Mouse (Mus musculus) spleen, postnatal 14 days (tissue): ENCODE data around the gene Dnm3.
A peak's percentile ranks its signal among the peaks of the same experiment; 100 is the strongest.

Source experiments
- DNase-seq, 2 experiments: peaks; one replicate each; pipeline ENCODE4 v3.0.0; 2021 to 2022; ENCODE audit warnings: low spot score in 2 of 2

The Dnm3 gene

DNA sequence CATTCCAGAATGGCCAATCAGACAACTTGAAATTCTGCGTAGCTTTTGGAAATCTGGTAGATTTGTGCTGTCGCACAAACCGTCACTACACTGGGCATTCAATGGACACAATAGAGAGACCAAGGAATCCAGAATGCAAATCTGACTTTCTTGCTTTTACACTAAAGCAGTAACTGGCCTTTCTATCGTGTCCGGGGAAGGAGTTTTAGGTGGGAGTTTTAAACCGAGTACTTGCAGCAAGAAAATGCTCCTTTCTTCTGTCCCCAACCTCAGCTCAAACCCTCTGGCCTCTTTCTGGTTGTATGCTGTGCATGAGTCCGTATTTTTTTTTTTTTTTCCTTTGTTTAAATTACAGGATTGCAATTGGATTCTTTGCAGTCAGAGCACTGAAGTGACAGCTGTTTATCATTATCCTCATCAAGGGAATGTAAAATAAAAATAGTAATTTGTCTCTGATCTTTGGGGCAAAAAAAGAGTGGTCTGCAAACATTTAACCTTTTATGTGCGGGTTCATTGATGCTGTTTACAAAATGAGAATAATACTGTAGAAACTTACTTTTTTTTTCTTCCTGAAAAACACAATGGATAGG lies 454.1 kb downstream of the Dnm3 start:
- no peak for DNase-seq

DNA sequence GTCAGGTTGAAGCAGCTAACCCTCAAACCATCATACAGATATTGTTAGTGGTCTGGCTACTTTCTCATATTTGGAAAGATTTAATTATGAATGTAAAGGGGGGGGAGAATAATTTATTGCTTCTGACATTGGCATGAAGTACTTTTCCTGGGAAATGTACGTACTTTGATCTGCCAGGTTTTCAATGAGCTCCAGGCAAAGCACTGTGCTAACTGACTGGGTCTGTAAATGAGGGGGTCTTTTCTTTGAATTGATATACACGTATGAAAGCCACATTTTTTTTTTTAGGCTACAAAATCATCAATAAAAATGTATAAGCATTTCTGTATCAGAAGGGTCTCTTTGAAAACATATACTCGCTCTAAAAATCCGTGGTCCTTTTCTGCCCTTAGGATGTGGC lies 457.1 kb downstream of the Dnm3 start:
- no peak for DNase-seq

DNA sequence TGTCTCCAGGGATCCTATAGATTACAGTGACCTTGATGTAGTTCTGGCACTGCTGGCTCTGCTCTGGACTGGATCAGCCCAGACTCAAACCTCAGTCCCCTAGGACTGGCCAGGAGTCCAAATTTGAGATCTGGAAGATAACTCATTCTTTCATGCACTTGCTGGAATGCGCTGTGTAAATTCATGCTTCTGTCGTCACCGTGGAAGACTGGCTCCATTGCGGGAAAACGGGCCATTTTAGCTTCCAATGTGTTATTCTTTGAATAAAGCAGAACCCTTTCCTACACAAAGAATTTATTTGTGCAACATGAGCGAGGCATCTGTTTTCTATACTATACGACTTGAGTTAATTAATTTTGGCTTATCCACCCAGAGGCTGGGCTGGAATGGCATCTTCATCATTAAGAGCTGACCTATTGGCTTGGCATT lies 457.5 kb downstream of the Dnm3 start:
- no peak for DNase-seq

DNA sequence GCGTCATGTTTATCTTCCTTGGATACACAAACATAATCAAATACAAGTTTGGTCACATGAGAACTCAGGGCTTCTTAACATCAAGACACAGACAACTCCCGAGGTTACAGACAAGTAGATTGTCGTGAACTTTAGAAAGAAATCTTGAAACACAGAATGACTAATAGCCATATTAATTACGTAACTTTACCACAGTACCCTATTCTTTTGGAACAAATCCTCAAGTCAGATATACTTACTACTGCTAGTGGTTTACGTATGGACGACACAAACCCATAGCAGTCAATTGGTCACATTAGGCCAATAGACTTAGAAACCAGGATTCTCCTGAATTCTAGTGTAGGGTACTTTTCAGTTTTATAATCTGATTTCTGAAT lies 459.2 kb downstream of the Dnm3 start:
- DNase-seq = no peak

DNA sequence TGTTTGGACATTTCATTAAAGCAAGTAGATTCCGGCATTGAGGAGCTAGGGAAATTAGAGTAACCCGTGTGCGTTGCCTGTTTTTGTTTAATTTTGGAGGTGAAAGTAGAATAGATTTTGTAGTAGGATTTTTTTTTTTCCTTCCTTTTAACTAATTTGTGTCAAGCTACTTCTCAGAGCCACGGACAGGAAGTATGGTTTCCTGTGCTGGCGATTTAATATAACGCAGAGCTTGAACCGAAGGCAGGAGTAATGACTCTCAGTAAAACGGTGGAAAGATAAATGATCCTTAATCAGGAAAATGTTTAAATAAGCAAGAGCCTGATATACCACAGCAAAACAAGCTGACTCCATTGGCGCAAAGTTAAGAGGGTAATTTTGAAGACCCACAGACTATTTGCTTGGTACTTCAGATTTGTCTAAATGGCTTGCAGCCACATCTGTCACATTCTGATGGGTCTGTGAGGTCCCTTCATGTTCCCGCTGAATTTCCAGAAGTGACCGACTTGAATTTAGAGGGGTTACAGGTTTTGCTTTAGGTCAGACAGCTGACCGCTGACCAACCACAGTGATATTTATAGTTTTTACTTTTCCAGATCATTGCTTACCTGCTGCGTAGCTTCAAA lies 459.7 kb downstream of the Dnm3 start:
- no peak for DNase-seq

GRCm38 (mm10) chr1:162016982-162017381 lies 460.9 kb downstream of the Dnm3 start:
- DNase-seq = no peak

GRCm38 (mm10) chr1:162015247-162015862 lies 462.5 kb downstream of the Dnm3 start:
- no peak for DNase-seq

DNA sequence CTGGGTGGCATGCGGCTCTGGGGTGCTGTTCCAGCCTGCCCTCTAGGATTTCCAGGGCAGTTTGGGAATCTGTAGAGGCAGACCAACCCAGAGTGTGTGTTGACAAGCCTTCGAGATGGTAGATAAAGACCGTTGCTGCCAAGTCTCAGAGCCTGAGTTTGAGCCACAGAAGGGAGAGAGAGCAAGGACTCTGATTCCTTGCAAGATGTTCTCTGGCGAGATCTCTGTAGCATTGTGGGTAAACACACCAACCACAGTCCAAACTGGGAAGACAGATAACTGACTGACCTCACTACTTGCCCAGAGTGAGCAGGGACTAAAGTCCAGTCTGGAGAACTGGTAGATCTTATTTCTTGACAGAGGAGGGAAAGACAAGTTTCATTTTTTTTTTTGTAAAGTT lies 464.3 kb downstream of the Dnm3 start:
- DNase-seq = no peak

GRCm38 (mm10) chr1:162011523-162012245 lies 466.1 kb downstream of the Dnm3 start:
- DNase-seq = no peak

DNA sequence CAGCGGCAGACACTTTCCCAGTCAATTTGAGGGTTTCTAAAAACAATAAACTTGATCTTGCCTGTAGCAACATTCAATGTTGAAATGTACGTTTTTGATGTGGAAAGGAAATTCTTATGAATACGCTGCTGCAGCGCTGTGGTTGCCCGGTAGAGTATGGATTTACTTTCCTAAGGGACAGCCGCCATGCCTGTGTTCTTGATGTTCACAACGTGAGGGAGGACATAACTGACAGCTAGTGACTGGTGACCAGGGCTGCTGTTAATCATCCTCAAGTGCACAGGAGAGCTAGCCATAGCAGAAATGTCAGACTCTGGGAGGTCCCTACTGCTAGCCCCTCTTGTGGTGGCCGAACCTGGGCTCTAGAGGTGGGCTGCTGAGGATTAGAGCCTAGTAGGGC lies 468.7 kb downstream of the Dnm3 start:
- DNase-seq = no peak

DNA sequence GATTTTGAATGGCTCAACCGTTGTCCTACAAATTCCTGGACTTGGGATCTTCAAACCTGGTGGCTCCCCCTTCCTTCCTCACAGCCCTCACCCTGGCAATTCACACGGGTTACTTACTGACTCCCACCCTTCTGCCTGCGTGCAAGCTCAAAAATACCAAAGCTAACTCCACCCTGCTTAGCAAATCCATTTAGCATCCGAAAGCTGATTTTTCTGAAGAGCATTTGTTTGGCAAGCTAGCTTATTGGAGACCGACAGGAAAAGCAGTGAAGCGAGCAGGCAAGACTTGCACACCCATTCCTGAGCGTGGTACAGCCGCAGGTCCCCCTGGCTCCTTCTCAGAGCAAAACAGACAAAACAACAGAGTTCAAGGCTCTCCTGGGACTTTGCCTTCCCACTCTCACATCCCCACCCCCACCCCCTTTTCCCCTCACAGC lies 469.2 kb downstream of the Dnm3 start:
- DNase-seq = no peak

GRCm38 (mm10) chr1:162008208-162008607 lies 469.6 kb downstream of the Dnm3 start:
- DNase-seq = no peak

GRCm38 (mm10) chr1:162006109-162006508 lies 471.7 kb downstream of the Dnm3 start:
- no peak for DNase-seq

GRCm38 (mm10) chr1:162004821-162005770 lies 472.7 kb downstream of the Dnm3 start:
- no peak for DNase-seq

DNA sequence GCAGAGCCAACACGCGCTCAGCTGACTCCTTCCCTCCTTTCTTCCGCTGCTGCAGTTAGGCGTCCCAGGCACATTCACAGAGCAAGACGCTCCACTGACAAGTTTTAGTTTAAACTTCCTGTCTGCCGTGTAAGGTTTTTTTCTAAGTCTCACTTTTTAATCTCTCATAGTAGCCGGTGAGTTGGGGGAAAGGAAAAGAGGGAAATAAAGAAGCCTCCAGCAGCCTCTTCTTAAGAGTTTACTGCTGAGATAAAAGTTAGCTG lies 473.4 kb downstream of the Dnm3 start:
- no peak for DNase-seq

GRCm38 (mm10) chr1:162003729-162004517 lies 473.9 kb downstream of the Dnm3 start:
- DNase-seq = no peak

GRCm38 (mm10) chr1:162001328-162001727 lies 476.5 kb downstream of the Dnm3 start:
- no peak for DNase-seq

GRCm38 (mm10) chr1:161999882-162000371 lies 477.9 kb downstream of the Dnm3 start:
- DNase-seq = peak in 1 of 2 experiments; percentile 10

DNA sequence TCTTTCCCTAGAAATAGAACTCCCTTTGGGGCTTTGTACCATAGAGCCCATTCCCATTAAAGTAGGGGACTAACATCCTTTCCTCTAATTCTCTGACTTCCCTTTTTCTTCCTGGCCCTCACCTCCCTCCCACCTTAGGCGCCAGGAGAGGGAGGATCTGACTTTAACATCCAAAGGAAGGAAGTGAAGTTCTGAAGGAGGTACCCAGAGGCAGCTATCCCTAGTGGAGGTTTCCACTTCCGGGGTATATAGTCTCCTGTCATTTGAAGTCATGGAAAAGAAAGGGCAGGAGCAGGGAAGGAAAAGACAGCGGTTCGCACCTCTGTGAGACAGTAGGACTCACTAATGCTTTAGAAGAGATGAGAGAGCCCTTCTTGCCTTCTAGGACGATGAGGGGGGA lies 478.5 kb downstream of the Dnm3 start:
- DNase-seq = no peak

GRCm38 (mm10) chr1:161998781-161999180 lies 479.1 kb downstream of the Dnm3 start:
- DNase-seq = no peak

DNA sequence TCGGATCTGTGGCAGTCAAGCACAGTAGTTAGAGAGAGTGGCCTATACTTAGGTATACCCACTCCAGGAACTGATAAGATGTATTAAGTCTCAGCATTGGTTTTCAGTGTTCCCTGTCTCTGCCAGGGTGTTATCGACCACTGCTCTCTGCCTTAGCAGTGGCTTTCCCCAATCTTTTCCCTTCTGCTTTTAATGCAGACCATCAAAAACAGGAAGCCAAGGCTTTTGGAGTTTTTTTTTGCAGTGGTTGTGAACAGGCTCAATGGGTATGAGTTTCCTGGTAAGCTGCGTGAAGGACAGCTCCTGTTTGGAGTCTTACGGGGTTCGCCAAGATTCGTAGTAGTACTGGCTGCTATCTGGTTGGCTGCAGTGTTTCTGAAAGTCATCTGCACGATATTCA lies 485.4 kb downstream of the Dnm3 start:
- no peak for DNase-seq
